Mouse (Mus musculus): ENCODE measurements at regions not wholly inside any gene's neighbourhood (a gene's known extent, or its start where the extent isn't known, plus 50 kb on each side); places are given as distances from the start of the nearest gene placed in this dataset.

DNA sequence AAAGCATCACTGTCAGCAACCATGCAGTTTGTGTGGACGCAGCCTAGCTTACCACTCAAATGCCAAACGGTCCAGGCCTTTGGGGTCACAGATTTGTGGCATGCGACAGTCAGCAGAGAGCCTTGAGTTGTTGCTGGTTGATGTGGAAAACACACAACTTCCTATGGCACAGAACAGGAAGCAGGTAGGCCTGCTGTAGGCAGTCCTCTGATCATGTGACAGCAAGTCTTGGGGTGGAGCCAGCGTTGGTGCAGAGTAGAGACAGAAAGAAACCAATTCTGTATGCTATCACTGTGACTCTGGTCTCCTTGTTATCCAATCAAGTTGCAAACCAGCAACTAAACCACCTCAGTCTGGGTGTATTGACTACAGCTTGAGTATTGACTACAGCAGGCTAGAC is 71.5 kb upstream of the Sipa1l1 start:
- Histone ChIP-seq H3K4me1 (ENCODE audit: control insufficient read depth, insufficient read depth, low read length) (no peaks in the 10 kb centered on the region), H3K36me3 (ENCODE audit: control insufficient read depth, insufficient read depth, low read length) (no peaks in the 10 kb centered on the region), H3K4me2 (replicated peaks; ENCODE audit: low read depth, low read length) (no peak overlapping the region), H3K4me3 (ENCODE audit: low read length) (no peak overlapping the region), H3K9me3 (ENCODE audit: control insufficient read depth, low read length) (no peaks in the 10 kb centered on the region), H3K27me3 (ENCODE audit: control insufficient read depth, insufficient read depth, low read length) (no peaks in the 10 kb centered on the region), H3K27ac (ENCODE audit: low read depth, low read length) (no peak overlapping the region), H3K9ac (ENCODE audit: low read depth, low read length) (no peak overlapping the region)
- no peak for ATAC-seq (ENCODE audit: low FRiP score, low TSS enrichment)
- 93% methylated on average over 4 of the region's 4 CpGs for WGBS

DNA sequence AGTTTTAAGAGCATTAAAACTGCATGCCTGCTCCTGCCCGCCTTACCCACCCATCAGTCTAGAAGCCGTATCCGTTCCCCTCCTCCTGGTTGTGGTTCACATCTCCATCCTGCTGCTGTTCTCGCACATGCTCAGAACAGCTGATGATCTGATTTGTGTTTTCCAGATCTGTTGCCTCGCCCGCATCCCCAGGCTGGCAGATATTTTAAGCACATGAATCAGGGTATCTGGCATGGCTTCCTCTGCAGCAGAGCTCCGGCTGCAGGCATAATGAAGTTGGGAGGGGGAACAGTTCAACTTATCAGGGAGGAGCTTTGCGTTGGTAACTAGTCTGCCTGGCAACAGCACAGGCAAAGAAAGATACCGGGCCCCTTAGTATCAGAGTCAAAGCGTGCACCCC is 64.9 kb upstream of the Sipa1l1 start:
- Histone ChIP-seq H3K27ac (ENCODE audit: low read depth, low read length) (no peak overlapping the region), H3K4me3 (ENCODE audit: low read length) (no peak overlapping the region), H3K36me3 (ENCODE audit: control insufficient read depth, insufficient read depth, low read length) (no peaks in the 10 kb centered on the region), H3K9ac (ENCODE audit: low read depth, low read length) (no peak overlapping the region), H3K27me3 (ENCODE audit: control insufficient read depth, insufficient read depth, low read length) (no peaks in the 10 kb centered on the region), H3K4me1 (ENCODE audit: control insufficient read depth, insufficient read depth, low read length) (no peaks in the 10 kb centered on the region), H3K9me3 (ENCODE audit: control insufficient read depth, low read length) (no peaks in the 10 kb centered on the region; the same call in 1 of the 2 replicates), H3K4me2 (replicated peaks; ENCODE audit: low read depth, low read length) (no peak overlapping the region)
- no peak for ATAC-seq (ENCODE audit: low FRiP score, low TSS enrichment)
- WGBS = 81% methylated on average over 10 of the region's 10 CpGs

DNA sequence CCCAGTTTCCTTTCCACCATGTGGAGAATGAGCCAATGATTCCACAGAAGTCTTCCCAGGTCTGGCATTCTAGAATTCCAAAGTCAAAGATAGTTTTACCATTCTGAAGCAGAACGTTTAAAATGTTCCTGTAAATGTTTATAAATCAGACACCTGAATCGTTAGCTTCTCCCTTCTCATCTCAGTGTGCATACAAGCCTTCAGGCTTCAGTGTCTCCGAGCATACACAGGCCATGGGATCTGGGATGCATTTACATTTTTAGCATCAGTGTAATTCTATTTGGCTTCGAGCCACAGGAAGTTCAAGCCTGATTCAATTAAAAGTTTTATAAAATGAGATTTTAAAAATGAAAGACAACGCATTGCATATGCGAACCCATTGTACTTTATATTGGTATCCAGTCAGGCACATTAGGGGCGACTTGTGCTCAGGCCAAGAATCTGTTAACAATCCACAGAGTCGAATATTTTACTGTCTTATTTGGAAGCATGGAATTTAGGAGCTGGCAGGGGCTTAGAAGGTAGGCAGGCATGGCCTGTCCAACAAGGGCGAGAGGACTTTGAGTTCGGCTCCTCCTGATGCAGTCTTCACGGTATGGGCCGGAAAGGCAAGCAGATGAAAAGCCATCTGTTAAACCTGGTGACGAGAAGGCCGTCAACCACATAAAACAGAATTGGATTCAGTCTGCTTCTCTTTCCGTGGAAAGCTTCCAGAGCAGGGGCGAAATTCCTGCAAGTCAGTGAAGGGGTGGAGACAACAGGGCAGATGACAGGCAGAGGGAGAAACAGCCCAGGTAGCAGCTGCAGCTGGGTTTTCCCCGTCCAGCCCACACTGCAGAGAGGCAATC is 63.7 kb upstream of the Sipa1l1 start:
- no peak overlapping the region for H3K9ac ChIP-seq (ENCODE audit: low read depth, low read length)
- WGBS = 62% methylated on average over 17 of the region's 17 CpGs
- H3K4me3 ChIP-seq (ENCODE audit: low read length) = no peak overlapping the region
- H3K27me3 ChIP-seq (ENCODE audit: control insufficient read depth, insufficient read depth, low read length) = no peaks in the 10 kb centered on the region
- no peak overlapping the region for H3K4me2 ChIP-seq (replicated peaks; ENCODE audit: low read depth, low read length)
- ATAC-seq (ENCODE audit: low FRiP score, low TSS enrichment) = no peak
- no peaks in the 10 kb centered on the region for H3K4me1 ChIP-seq (ENCODE audit: control insufficient read depth, insufficient read depth, low read length)
- H3K36me3 ChIP-seq (ENCODE audit: control insufficient read depth, insufficient read depth, low read length) = no peaks in the 10 kb centered on the region
- H3K9me3 ChIP-seq (ENCODE audit: control insufficient read depth, low read length) = no peaks in the 10 kb centered on the region; the same call in 1 of the 2 replicates
- H3K27ac ChIP-seq (ENCODE audit: low read depth, low read length) = no peak overlapping the region

DNA sequence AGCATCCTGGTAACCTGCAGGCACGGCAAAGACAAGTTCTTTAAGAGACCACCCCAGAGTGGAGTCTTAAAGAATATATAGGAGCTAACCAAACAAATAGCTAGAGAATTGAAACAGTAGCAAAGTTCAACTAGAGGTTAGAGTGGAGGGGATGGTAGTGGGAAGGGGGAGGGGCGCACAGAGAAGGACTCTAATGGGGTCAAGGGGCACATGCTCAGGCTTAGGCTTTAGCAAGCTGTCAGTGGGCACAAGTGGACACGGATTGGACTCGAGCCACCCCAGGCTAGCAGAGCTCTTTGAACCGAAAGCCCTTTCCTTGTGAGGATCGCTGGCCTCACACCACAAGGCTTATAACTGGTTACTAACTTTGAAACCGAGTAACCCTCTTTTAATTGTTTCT is 53.4 kb upstream of the Sipa1l1 start:
- ATAC-seq (ENCODE audit: low FRiP score, low TSS enrichment) = 0 out of 2 replicates have a peak, but pooled peaks have one; percentile 35
- H3K27me3 ChIP-seq (ENCODE audit: control insufficient read depth, insufficient read depth, low read length) = no peaks in the 10 kb centered on the region
- WGBS = 53% methylated on average over 7 of the region's 7 CpGs
- H3K9ac ChIP-seq (ENCODE audit: low read depth, low read length) = no peak overlapping the region
- no peak overlapping the region for H3K4me2 ChIP-seq (replicated peaks; ENCODE audit: low read depth, low read length)
- no peaks in the 10 kb centered on the region for H3K36me3 ChIP-seq (ENCODE audit: control insufficient read depth, insufficient read depth, low read length)
- no peaks in the 10 kb centered on the region for H3K4me1 ChIP-seq (ENCODE audit: control insufficient read depth, insufficient read depth, low read length)
- H3K9me3 ChIP-seq (ENCODE audit: control insufficient read depth, low read length) = no peaks in the 10 kb centered on the region; the same call in 1 of the 2 replicates
- no peak overlapping the region for H3K4me3 ChIP-seq (ENCODE audit: low read length)
- no peak overlapping the region for H3K27ac ChIP-seq (ENCODE audit: low read depth, low read length)
